Mouse (Mus musculus) brain, embryonic 14.5 days (tissue): ENCODE results near the gene Mctp1.

ENCODE experiments used
- CTCF ChIP-seq: fragments of 200-500 bp; IDR thresholded peaks from 2 replicates; pipeline ENCODE4 v1.5.1; 2012; ENCODE audit warnings: inconsistent platforms, mild to moderate bottlenecking, moderate library complexity, borderline replicate concordance; ENCODE audit not compliant: insufficient read depth, insufficient read length; ENCODE audit errors: extremely low read depth
- POLR2A ChIP-seq: fragments of 200-500 bp; IDR thresholded peaks from 2 replicates; pipeline ENCODE4 v1.6.1; 2012; ENCODE audit warnings: mild to moderate bottlenecking, inconsistent platforms, borderline replicate concordance; ENCODE audit not compliant: poor library complexity, insufficient read depth, insufficient read length, severe bottlenecking; ENCODE audit errors: extremely low read depth

- TF ChIP-seq POLR2A = no peak
- TF ChIP-seq CTCF = no peak
These were observed 583.3 kb downstream of the Mctp1 start for GRCm38 (mm10) chr13:76967588-76967987.
